Mouse (Mus musculus) stomach, postnatal 0 days (tissue): ENCODE measurements around the gene Grhl1. TPM values are rescaled to one million over a fixed set of nuclear protein-coding genes. Genes with fewer than 3 reads are reported as not detected.
A peak's percentile ranks its signal among the peaks of the same experiment; 100 is the strongest.

Experiments used
- ATAC-seq: fragments of 200-750 bp; cut with Nextera tagmentation; 2 replicates; pipeline ENCODE4 v1.8.0; 2017; ENCODE audit not compliant: low FRiP score, low TSS enrichment
- DNase-seq: peaks from one replicate; pipeline ENCODE4 v3.0.0-alpha.2; 2016; ENCODE audit warnings: low spot score
- H3K27ac ChIP-seq: fragments of 300-500 bp; sonication (generic); replicated peaks from 2 replicates; pipeline ENCODE4 v1.5.1; 2014; ENCODE audit warnings: mild to moderate bottlenecking, control low read depth
- H3K27me3 ChIP-seq: fragments of 300-500 bp; sonication (generic); 2 replicates; pipeline ENCODE4 v1.6.1; 2014; ENCODE audit warnings: low read length; ENCODE audit not compliant: control insufficient read depth, insufficient read depth
- H3K36me3 ChIP-seq: fragments of 300-500 bp; sonication (generic); 2 replicates; pipeline ENCODE4 v1.6.1; 2014; ENCODE audit warnings: low read length, mixed read lengths; ENCODE audit not compliant: control insufficient read depth, insufficient read depth
- H3K4me1 ChIP-seq: fragments of 300-500 bp; sonication (generic); replicated peaks from 2 replicates; pipeline ENCODE4 v1.6.1; 2014; ENCODE audit warnings: antibody characterized with exemption; ENCODE audit not compliant: control insufficient read depth, insufficient read depth
- H3K4me2 ChIP-seq: fragments of 300-500 bp; sonication (generic); replicated peaks from 2 replicates; pipeline ENCODE4 v1.6.1; 2014; ENCODE audit warnings: low read depth, mild to moderate bottlenecking, control low read depth, moderate library complexity
- H3K4me3 ChIP-seq: fragments of 300-500 bp; sonication (generic); 2 replicates; pipeline ENCODE4 v1.5.1; 2014; ENCODE audit warnings: low read depth, low read length, control low read depth
- H3K9ac ChIP-seq: fragments of 300-500 bp; sonication (generic); 2 replicates; pipeline ENCODE4 v1.6.1; 2014; ENCODE audit warnings: mild to moderate bottlenecking, low read length, control low read depth, mixed read lengths
- H3K9me3 ChIP-seq: fragments of 300-500 bp; sonication (generic); 2 replicates; pipeline ENCODE4 v1.6.1; 2016; ENCODE audit warnings: low read length; ENCODE audit not compliant: control insufficient read depth
- CTCF ChIP-seq: IDR thresholded peaks from 2 replicates; pipeline ENCODE4 v1.5.1; 2016; ENCODE audit warnings: antibody characterized with exemption, low read depth, mild to moderate bottlenecking, moderate library complexity
- EP300 ChIP-seq: optimal IDR thresholded peaks from 2 replicates; pipeline ENCODE3; 2016; ENCODE audit warnings: antibody characterized with exemption
- WGBS: fragments of 180-500 bp; shearing (Covaris S2); extraction: QIAGEN DNeasy Blood & Tissue Kit; methylation state at CpG from one replicate; pipeline ENCODE4 v1.1.7; 2014; 5-methylcytosine and 5-hydroxymethylcytosine counted together
- polyA plus RNA-seq: library from polyadenylated mRNA; unstranded; fragments of >200 nt; fragmentation: Nextera tagmentation; extraction: Ambion mirVana; gene quantifications from 2 replicates; pipeline ENCODE4 v1.2.1, GENCODE M21; 2015

The Grhl1 gene
- polyA plus RNA-seq, 1 experiment from 2014 or later = 28.9 TPM

- DNase-seq (no peak), ATAC-seq (no peak)
- H3K36me3 ChIP-seq = no peaks in the 10 kb centered on the region
- H3K27me3 ChIP-seq = no peaks in the 10 kb centered on the region
- 65% methylated on average over 10 of the region's 10 CpGs for WGBS
- H3K4me1 ChIP-seq = no peaks in the 10 kb centered on the region
- no peak overlapping the region for H3K9ac ChIP-seq
- H3K9me3 ChIP-seq = no peaks in the 10 kb centered on the region
- H3K4me3 ChIP-seq = no peak overlapping the region
- no peak for TF ChIP-seq EP300
- TF ChIP-seq CTCF = no peak
- no peak overlapping the region for H3K4me2 ChIP-seq
- H3K27ac ChIP-seq = no peak overlapping the region
Measured at GRCm38 (mm10) chr12:24606166-24606565, 34.1 kb downstream of the Grhl1 start.

DNA sequence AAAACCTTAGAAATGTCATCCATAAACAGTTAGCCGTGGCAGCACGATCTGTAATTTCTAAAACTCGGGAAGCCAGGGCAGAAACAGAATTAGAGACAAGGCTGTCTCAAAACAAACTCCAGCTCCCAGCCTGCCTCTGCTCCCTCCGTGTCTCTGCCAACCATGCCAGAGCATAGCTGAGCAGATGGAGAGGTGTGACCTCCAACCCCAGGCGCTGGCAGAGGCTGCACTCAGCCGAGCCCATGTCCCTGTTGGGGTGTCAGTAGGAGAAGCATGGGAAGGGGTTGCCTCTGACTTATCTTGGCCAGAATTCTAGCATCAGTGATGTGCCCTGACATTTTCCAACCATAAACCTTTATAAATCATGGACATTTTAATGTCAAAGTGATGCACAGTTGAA lies 40.5 kb downstream of the Grhl1 start:
- WGBS = 64% methylated on average over 6 of the region's 6 CpGs
- H3K4me3 ChIP-seq = no peak overlapping the region
- DNase-seq = no peak
- H3K9ac ChIP-seq = no peak overlapping the region
- no peak overlapping the region for H3K27ac ChIP-seq
- H3K4me1 ChIP-seq = no peaks in the 10 kb centered on the region
- H3K36me3 ChIP-seq = no peaks in the 10 kb centered on the region
- H3K4me2 ChIP-seq = no peak overlapping the region
- ATAC-seq = no peak
- TF ChIP-seq CTCF (no peak), EP300 (no peak)
- no peaks in the 10 kb centered on the region for H3K9me3 ChIP-seq
- H3K27me3 ChIP-seq = no peaks in the 10 kb centered on the region

GRCm38 (mm10) chr12:24614452-24615075 lies 42.5 kb downstream of the Grhl1 start:
- no peak overlapping the region for H3K4me2 ChIP-seq
- no peaks in the 10 kb centered on the region for H3K4me1 ChIP-seq
- H3K9me3 ChIP-seq = no peaks in the 10 kb centered on the region
- no peak overlapping the region for H3K4me3 ChIP-seq
- TF ChIP-seq CTCF (no peak), EP300 (no peak)
- no peaks in the 10 kb centered on the region for H3K36me3 ChIP-seq
- WGBS = 55% methylated on average over 17 of the region's 17 CpGs
- H3K27ac ChIP-seq = no peak overlapping the region
- H3K27me3 ChIP-seq = no peaks in the 10 kb centered on the region
- peak; percentile 85 for ATAC-seq
- DNase-seq = peak; percentile 73
- H3K9ac ChIP-seq = no peak overlapping the region

DNA sequence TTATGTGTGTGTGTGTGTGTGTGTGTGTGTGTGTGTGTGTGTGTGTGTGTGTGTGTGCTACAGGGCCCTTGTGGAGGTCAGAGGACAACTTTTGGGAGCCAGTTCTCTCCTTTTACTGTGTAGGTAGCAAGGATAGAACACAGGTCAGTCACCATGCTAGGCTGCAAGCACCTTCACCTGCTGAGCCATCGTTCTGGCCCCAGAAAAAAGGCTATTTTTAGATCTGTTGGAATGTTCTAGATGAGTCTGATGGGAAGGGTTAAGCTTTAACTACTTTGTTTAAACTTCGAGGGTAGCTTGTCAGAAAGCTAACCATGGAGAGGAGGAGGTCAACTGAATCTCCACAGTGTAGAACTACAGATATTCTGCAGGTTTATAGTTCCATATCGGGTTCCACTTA lies 43.1 kb downstream of the Grhl1 start:
- H3K27ac ChIP-seq = no peak overlapping the region; the same call in 1 of the 2 replicates
- 46% methylated on average over 3 of the region's 3 CpGs for whole genome bisulfite sequencing
- no peak overlapping the region for H3K4me2 ChIP-seq
- ATAC-seq (peak; percentile 16), DNase-seq (no peak)
- no peak overlapping the region for H3K4me3 ChIP-seq
- H3K9me3 ChIP-seq = no peaks in the 10 kb centered on the region
- no peaks in the 10 kb centered on the region for H3K36me3 ChIP-seq
- TF ChIP-seq CTCF (no peak), EP300 (no peak)
- no peak overlapping the region for H3K9ac ChIP-seq
- no peaks in the 10 kb centered on the region for H3K27me3 ChIP-seq
- H3K4me1 ChIP-seq = no peaks in the 10 kb centered on the region

DNA sequence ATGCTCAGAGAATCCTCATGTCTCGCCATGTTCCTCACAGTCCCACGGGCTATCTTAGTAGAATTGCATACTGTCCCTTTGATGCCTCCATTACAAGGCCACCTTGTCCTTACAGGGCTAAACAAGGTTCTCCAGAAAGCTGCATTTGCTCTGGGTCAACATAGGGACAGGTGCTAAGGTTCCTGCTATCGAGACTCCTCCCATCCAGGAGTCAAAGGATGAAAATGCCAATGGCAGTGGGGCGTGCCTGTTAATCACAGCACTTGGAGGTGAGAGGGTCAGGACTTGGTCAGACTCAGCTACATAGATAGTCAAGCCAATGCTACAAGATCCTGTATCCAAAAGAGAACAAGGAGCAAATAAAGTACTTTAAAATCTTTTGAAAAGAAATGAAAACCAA lies 47.4 kb downstream of the Grhl1 start:
- no peak overlapping the region for H3K4me3 ChIP-seq
- peak; percentile 62 for DNase-seq
- ATAC-seq = peak; percentile 80
- 54% methylated on average over 4 of the region's 4 CpGs for WGBS
- H3K9me3 ChIP-seq = no peaks in the 10 kb centered on the region
- no peaks in the 10 kb centered on the region for H3K27me3 ChIP-seq
- no peaks in the 10 kb centered on the region for H3K4me1 ChIP-seq
- no peak for TF ChIP-seq EP300
- TF ChIP-seq CTCF = no peak
- no peak overlapping the region for H3K9ac ChIP-seq
- no peak overlapping the region for H3K27ac ChIP-seq
- H3K36me3 ChIP-seq = no peaks in the 10 kb centered on the region
- no peak overlapping the region for H3K4me2 ChIP-seq

GRCm38 (mm10) chr12:24623486-24624251 lies 51.6 kb downstream of the Grhl1 start:
- no peaks in the 10 kb centered on the region for H3K36me3 ChIP-seq
- TF ChIP-seq EP300 (no peak), CTCF (no peak)
- H3K4me1 ChIP-seq = no peaks in the 10 kb centered on the region
- no peak overlapping the region for H3K9ac ChIP-seq
- WGBS = 78% methylated on average over 12 of the region's 12 CpGs
- H3K4me2 ChIP-seq = no peak overlapping the region
- no peak for ATAC-seq
- no peaks in the 10 kb centered on the region for H3K27me3 ChIP-seq
- H3K27ac ChIP-seq = no peak overlapping the region
- DNase-seq = no peak
- no peak overlapping the region for H3K4me3 ChIP-seq
- no peaks in the 10 kb centered on the region for H3K9me3 ChIP-seq
